Mouse (Mus musculus) splenic B cell, adult 2 months (primary cell): ENCODE measurements at regions not wholly inside any gene's neighbourhood (a gene's known extent, or its start where the extent isn't known, plus 50 kb on each side); places are given as distances from the start of the nearest gene placed in this dataset.

ENCODE experiments used
- DNase-seq: peaks from one replicate; pipeline ENCODE4 v3.0.0-alpha.2; 2011; ENCODE audit warnings: low read depth, low spot score
- H3K27me3 ChIP-seq: 2 replicates; pipeline ENCODE4 v1.6.1; 2012; ENCODE audit warnings: mild to moderate bottlenecking, low read length, moderate library complexity, mixed read lengths; ENCODE audit not compliant: control insufficient read depth, poor library complexity, insufficient read depth, severe bottlenecking
- H3K36me3 ChIP-seq: 2 replicates; pipeline ENCODE4 v1.6.1; 2012; ENCODE audit warnings: mild to moderate bottlenecking, low read length, moderate library complexity, mixed read lengths; ENCODE audit not compliant: control insufficient read depth, poor library complexity, insufficient read depth, severe bottlenecking

- DNase-seq, result no peak
- Histone ChIP-seq H3K27me3 (no peaks in the 10 kb centered on the region), H3K36me3 (no peaks in the 10 kb centered on the region)
Observed at GRCm38 (mm10) chr15:50563611-50564010, 3321.1 kb upstream of the Gm7489 start.

- Histone ChIP-seq H3K36me3 (no peaks in the 10 kb centered on the region), H3K27me3 (no peaks in the 10 kb centered on the region)
- DNase-seq, result no peak
Observed at GRCm38 (mm10) chr15:50580811-50581210, 3303.9 kb upstream of the Gm7489 start.

- no peaks in the 10 kb centered on the region for H3K27me3 ChIP-seq
- DNase-seq, result no peak
- no peaks in the 10 kb centered on the region for H3K36me3 ChIP-seq
Observed at GRCm38 (mm10) chr15:50583951-50584350, 3300.8 kb upstream of the Gm7489 start.

- no peaks in the 10 kb centered on the region for H3K27me3 ChIP-seq
- H3K36me3 ChIP-seq, result no peaks in the 10 kb centered on the region
- no peak for DNase-seq
Observed at GRCm38 (mm10) chr15:50585496-50585895, 3299.2 kb upstream of the Gm7489 start.
